Mouse (Mus musculus) ES-Bruce4 (cell line): ENCODE measurements at regions not wholly inside any gene's neighbourhood (a gene's known extent, or its start where the extent isn't known, plus 50 kb on each side); places are given as distances from the start of the nearest gene placed in this dataset.

Experiments used
- H3K27ac ChIP-seq: 2 replicates; pipeline ENCODE4 v1.5.1; 2012; ENCODE audit warnings: low read length, inconsistent platforms; ENCODE audit not compliant: insufficient read depth
- H3K27me3 ChIP-seq: 2 replicates; pipeline ENCODE4 v1.6.1; 2012; ENCODE audit warnings: mild to moderate bottlenecking, low read length, inconsistent platforms; ENCODE audit not compliant: control insufficient read depth, poor library complexity, insufficient read depth, severe bottlenecking
- H3K36me3 ChIP-seq: 2 replicates; pipeline ENCODE4 v1.6.1; 2012; ENCODE audit warnings: inconsistent platforms, mild to moderate bottlenecking, low read length, moderate library complexity; ENCODE audit not compliant: control insufficient read depth, poor library complexity, insufficient read depth, severe bottlenecking
- H3K4me1 ChIP-seq: one replicate; pipeline ENCODE4 v1.8.1; 2011; ENCODE audit warnings: low read length; ENCODE audit not compliant: control insufficient read depth, insufficient read depth
- H3K4me3 ChIP-seq: 2 replicates; pipeline ENCODE4 v1.5.1; 2011; ENCODE audit warnings: low read depth, mild to moderate bottlenecking, low read length
- H3K9ac ChIP-seq: 2 replicates; pipeline ENCODE4 v1.6.1; 2012; ENCODE audit warnings: low read depth, mild to moderate bottlenecking, inconsistent platforms; ENCODE audit not compliant: poor library complexity, severe bottlenecking
- H3K9me3 ChIP-seq: replicated peaks from 2 replicates; pipeline ENCODE4 v1.6.1; 2012; ENCODE audit warnings: mild to moderate bottlenecking, low read length, inconsistent platforms; ENCODE audit not compliant: control insufficient read depth, poor library complexity, insufficient read depth, severe bottlenecking
- CTCF ChIP-seq: IDR thresholded peaks from one replicate; pipeline ENCODE4 v1.8.1; 2011; ENCODE audit warnings: low read depth, low read length
- EP300 ChIP-seq: IDR thresholded peaks from 2 replicates; pipeline ENCODE4 v1.6.1; 2011; ENCODE audit warnings: low read depth, low read length; ENCODE audit not compliant: insufficient read depth
- POLR2A ChIP-seq: IDR thresholded peaks from one replicate; pipeline ENCODE4 v1.8.1; 2011; ENCODE audit warnings: low read length; ENCODE audit not compliant: insufficient read depth

GRCm38 (mm10) chr2:147877907-147878306 lies 168.9 kb downstream of the Foxa2 start:
- no peaks in the 10 kb centered on the region for H3K36me3 ChIP-seq
- no peak overlapping the region for H3K27ac ChIP-seq
- no peaks in the 10 kb centered on the region; the same call in 1 of the 2 replicates for H3K9me3 ChIP-seq
- no peaks in the 10 kb centered on the region for H3K4me1 ChIP-seq
- TF ChIP-seq EP300 (no peak), POLR2A (no peak), CTCF (no peak)
- H3K4me3 ChIP-seq = no peak overlapping the region
- no peaks in the 10 kb centered on the region for H3K27me3 ChIP-seq
- H3K9ac ChIP-seq = no peak overlapping the region

- no peak overlapping the region for H3K4me3 ChIP-seq
- TF ChIP-seq POLR2A (no peak), CTCF (no peak), EP300 (no peak)
- no peaks in the 10 kb centered on the region for H3K4me1 ChIP-seq
- no peaks in the 10 kb centered on the region for H3K27me3 ChIP-seq
- H3K9me3 ChIP-seq = no peaks in the 10 kb centered on the region; the same call in 1 of the 2 replicates
- no peaks in the 10 kb centered on the region for H3K36me3 ChIP-seq
- H3K27ac ChIP-seq = no peak overlapping the region
- H3K9ac ChIP-seq = no peak overlapping the region
Observed at GRCm38 (mm10) chr2:147877543-147877904, 169.2 kb downstream of the Foxa2 start.

DNA sequence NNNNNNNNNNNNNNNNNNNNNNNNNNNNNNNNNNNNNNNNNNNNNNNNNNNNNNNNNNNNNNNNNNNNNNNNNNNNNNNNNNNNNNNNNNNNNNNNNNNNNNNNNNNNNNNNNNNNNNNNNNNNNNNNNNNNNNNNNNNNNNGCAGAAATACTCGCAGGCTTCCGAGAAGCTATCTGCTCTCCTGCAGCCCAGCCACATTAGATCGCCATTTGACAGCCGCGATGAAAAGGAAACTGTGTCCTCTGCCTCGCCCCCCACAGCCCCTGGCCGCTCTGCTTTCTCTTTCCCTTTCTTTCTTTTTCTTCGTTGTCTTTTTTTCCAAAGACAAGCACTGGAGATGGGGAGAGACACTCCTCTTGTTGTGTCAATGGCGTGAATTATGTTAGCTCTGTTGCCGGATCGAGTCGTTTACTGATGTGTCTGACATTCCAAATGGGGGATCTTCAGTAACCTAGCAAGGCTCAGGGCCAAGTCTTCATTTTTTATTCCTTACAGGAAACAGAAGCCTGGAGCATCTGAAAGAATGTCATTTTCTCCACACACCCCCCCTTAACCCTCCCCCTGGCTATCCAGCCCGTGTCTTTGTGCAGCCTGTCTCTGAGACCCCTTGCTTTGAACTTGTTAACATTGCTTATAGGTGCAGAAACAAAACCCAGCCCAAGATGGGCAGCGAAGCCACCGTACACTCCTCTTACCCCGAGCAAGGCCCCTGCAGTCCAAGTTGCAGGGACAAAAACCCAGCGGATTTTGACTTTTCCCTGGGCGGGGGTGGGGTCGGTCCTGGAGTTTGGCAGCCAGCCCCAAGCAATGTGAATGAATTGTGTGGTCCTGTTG lies 169.8 kb downstream of the Foxa2 start:
- Histone ChIP-seq H3K4me3 (no peak overlapping the region), H3K27ac (no peak overlapping the region)

GRCm38 (mm10) chr2:147872972-147873371 lies 173.8 kb downstream of the Foxa2 start:
- no peak overlapping the region for H3K27ac ChIP-seq
- TF ChIP-seq POLR2A (no peak), CTCF (no peak), EP300 (no peak)
- peaks cover 4% of the 10 kb centered on the region for H3K9me3 ChIP-seq
- no peak overlapping the region for H3K9ac ChIP-seq
- no peak overlapping the region for H3K4me3 ChIP-seq
- H3K4me1 ChIP-seq = no peaks in the 10 kb centered on the region
- no peaks in the 10 kb centered on the region for H3K36me3 ChIP-seq
- H3K27me3 ChIP-seq = no peaks in the 10 kb centered on the region

More for the DNA sequence above, 169.8 kb downstream of the Foxa2 start:
- Histone ChIP-seq H3K9me3 (no peaks in the 10 kb centered on the region; the same call in 1 of the 2 replicates), H3K27me3 (no peaks in the 10 kb centered on the region), H3K36me3 (no peaks in the 10 kb centered on the region), H3K4me1 (no peaks in the 10 kb centered on the region), H3K9ac (no peak overlapping the region)
- no peak for TF ChIP-seq POLR2A
- TF ChIP-seq EP300 = no peak
- TF ChIP-seq CTCF = no peak

DNA sequence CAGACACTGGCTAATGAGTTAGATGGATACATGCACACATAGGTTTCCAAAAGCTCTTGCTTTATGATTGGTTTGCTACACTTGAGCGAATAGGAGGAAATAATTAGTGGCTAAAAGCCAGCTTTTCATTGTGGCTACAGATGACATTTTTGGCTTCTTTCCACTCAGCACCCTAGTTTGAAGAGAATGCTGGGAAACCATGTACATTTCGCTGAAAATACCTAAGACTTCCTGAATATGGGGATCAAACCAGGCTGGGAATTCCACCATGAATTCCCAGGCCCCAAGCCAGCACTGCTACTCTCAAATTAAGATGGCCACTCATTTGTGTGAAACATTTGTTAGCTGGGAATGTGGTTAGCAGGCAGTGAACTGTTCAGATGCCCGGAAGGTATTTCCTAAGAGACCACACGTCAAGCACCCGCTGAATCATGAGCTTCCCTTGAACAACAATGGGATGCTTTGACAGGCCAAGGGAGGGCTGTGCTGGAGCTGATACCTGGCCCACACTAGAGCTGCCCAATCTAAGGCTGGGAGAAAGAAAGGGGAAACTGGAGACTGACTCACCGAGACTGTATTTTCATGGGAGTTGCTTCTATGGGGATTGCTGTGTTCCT lies 195.5 kb downstream of the Foxa2 start:
- Histone ChIP-seq H3K27me3 (no peaks in the 10 kb centered on the region), H3K9me3 (no peaks in the 10 kb centered on the region), H3K27ac (no peak overlapping the region), H3K9ac (no peak overlapping the region), H3K4me1 (no peaks in the 10 kb centered on the region), H3K36me3 (no peaks in the 10 kb centered on the region), H3K4me3 (no peak overlapping the region)
- TF ChIP-seq CTCF (no peak), EP300 (no peak), POLR2A (no peak)
